Mouse (Mus musculus) CH12.LX (cell line): ENCODE results near the gene Actl11. TPM values are rescaled to one million over a fixed set of nuclear protein-coding genes. Genes with fewer than 3 reads are reported as not detected.

Source experiments
- DNase-seq: peaks from one replicate; pipeline ENCODE4 v3.0.0-alpha.2; 2013; ENCODE audit errors: extremely low read depth
- H3K27ac ChIP-seq: 2 replicates; pipeline ENCODE4 v1.5.1; 2012; ENCODE audit warnings: low read depth, mild to moderate bottlenecking, control low read depth, moderate library complexity; ENCODE audit not compliant: insufficient read depth
- H3K27me3 ChIP-seq: replicated peaks from 2 replicates; pipeline ENCODE3; 2012; ENCODE audit warnings: inconsistent platforms
- H3K36me3 ChIP-seq, 2 experiments: replicated peaks in 1 of 2; 2 replicates each; pipeline versions ENCODE3 to v1.6.1; 2012; ENCODE audit warnings: inconsistent platforms in 1 of 2, low read length in 1 of 2, mild to moderate bottlenecking in 1 of 2, mixed read lengths in 1 of 2, moderate library complexity in 1 of 2; ENCODE audit not compliant: control insufficient read depth in 1 of 2, insufficient read depth in 1 of 2
- H3K4me1 ChIP-seq, 2 experiments: 2 replicates each; pipeline ENCODE4 v1.6.1; 2012; ENCODE audit warnings: inconsistent platforms in 1 of 2, moderate library complexity in 1 of 2; ENCODE audit not compliant: insufficient read depth in 2 of 2, control insufficient read depth in 1 of 2
- H3K4me2 ChIP-seq: 2 replicates; pipeline ENCODE4 v1.6.1; 2012; ENCODE audit warnings: low read depth, mild to moderate bottlenecking, control low read depth; ENCODE audit not compliant: poor library complexity, insufficient read depth, severe bottlenecking
- H3K4me3 ChIP-seq, 3 experiments: fragments of 150-350 bp in 1 of 3; sonication (generic) in 1 of 3; replicated peaks in 1 of 3; 2 replicates each; pipeline versions ENCODE3 to v1.5.1; 2011 to 2012; ENCODE audit warnings: low read depth in 2 of 3, low read length in 2 of 3, mild to moderate bottlenecking in 2 of 3, moderate library complexity in 2 of 3, control low read depth in 1 of 3, improper control_type of control experiment in 1 of 3, inconsistent platforms in 1 of 3, mixed read lengths in 1 of 3; ENCODE audit not compliant: poor library complexity in 1 of 3
- H3K79me2 ChIP-seq: replicated peaks from 2 replicates; pipeline ENCODE4 v1.6.1; 2012; ENCODE audit warnings: mild to moderate bottlenecking, moderate library complexity; ENCODE audit not compliant: control insufficient read depth, poor library complexity, insufficient read depth, severe bottlenecking; ENCODE audit errors: extremely low read depth
- H3K9ac ChIP-seq: 2 replicates; pipeline ENCODE4 v1.6.1; 2012; ENCODE audit warnings: low read depth, mild to moderate bottlenecking, control low read depth, moderate library complexity; ENCODE audit not compliant: insufficient read depth
- H3K9me3 ChIP-seq: replicated peaks from 2 replicates; pipeline ENCODE3; 2012; ENCODE audit warnings: low read length, inconsistent platforms, mixed read lengths
- CHD1 ChIP-seq: IDR thresholded peaks from 2 replicates; pipeline ENCODE4 v1.6.1; 2012; ENCODE audit warnings: low read depth, low read length, improper control_type of control experiment, inconsistent platforms
- CHD2 ChIP-seq: IDR thresholded peaks from 2 replicates; pipeline ENCODE4 v1.6.1; 2011; ENCODE audit warnings: low read length, improper control_type of control experiment
- E2F4 ChIP-seq: IDR thresholded peaks from 2 replicates; pipeline ENCODE4 v1.6.1; 2011; ENCODE audit warnings: low read depth, low read length, improper control_type of control experiment; ENCODE audit not compliant: insufficient replicate concordance
- ELF1 ChIP-seq: IDR thresholded peaks from 2 replicates; pipeline ENCODE4 v1.6.1; 2014; ENCODE audit warnings: low read depth, mild to moderate bottlenecking, inconsistent platforms, low read length, improper control_type of control experiment
- EP300 ChIP-seq: IDR thresholded peaks from 2 replicates; pipeline ENCODE4 v1.6.1; 2011; ENCODE audit warnings: low read length, improper control_type of control experiment
- GABPA ChIP-seq: IDR thresholded peaks from 2 replicates; pipeline ENCODE4 v1.6.1; 2012; ENCODE audit warnings: low read depth, low read length, improper control_type of control experiment, inconsistent platforms; ENCODE audit not compliant: insufficient replicate concordance
- HCFC1 ChIP-seq: IDR thresholded peaks from 2 replicates; pipeline ENCODE4 v1.6.1; 2012; ENCODE audit warnings: low read depth, mild to moderate bottlenecking, inconsistent platforms, low read length, improper control_type of control experiment
- IRF4 ChIP-seq: IDR thresholded peaks from 2 replicates; pipeline ENCODE4 v1.6.1; 2014; ENCODE audit warnings: low read depth, mild to moderate bottlenecking, inconsistent platforms, low read length, improper control_type of control experiment
- JUN ChIP-seq: IDR thresholded peaks from 2 replicates; pipeline ENCODE4 v1.6.1; 2011; ENCODE audit warnings: low read depth, mild to moderate bottlenecking, low read length, improper control_type of control experiment, moderate library complexity; ENCODE audit not compliant: insufficient read depth
- KAT2A ChIP-seq: IDR thresholded peaks from 2 replicates; pipeline ENCODE4 v1.6.1; 2012; ENCODE audit warnings: low read length, improper control_type of control experiment, inconsistent platforms; ENCODE audit not compliant: insufficient replicate concordance
- MAX ChIP-seq: IDR thresholded peaks from 2 replicates; pipeline ENCODE4 v1.6.1; 2011; ENCODE audit warnings: low read length, improper control_type of control experiment
- MAZ ChIP-seq: IDR thresholded peaks from 2 replicates; pipeline ENCODE4 v1.6.1; 2012; ENCODE audit warnings: low read depth, mild to moderate bottlenecking, inconsistent platforms, low read length, improper control_type of control experiment, moderate library complexity
- MXI1 ChIP-seq: IDR thresholded peaks from 2 replicates; pipeline ENCODE4 v1.6.1; 2011; ENCODE audit warnings: mild to moderate bottlenecking, low read depth, low read length, improper control_type of control experiment
- NELFE ChIP-seq: IDR thresholded peaks from 2 replicates; pipeline ENCODE4 v1.6.1; 2011; ENCODE audit warnings: low read depth, low read length, improper control_type of control experiment
- NRF1 ChIP-seq: IDR thresholded peaks from 2 replicates; pipeline ENCODE4 v1.6.1; 2014; ENCODE audit warnings: low read depth, mild to moderate bottlenecking, inconsistent platforms, low read length, improper control_type of control experiment, moderate library complexity
- PAX5 ChIP-seq: IDR thresholded peaks from 2 replicates; pipeline ENCODE4 v1.6.1; 2012; ENCODE audit warnings: low read length, inconsistent platforms, mixed read lengths
- POLR2A ChIP-seq: IDR thresholded peaks from 2 replicates; pipeline ENCODE4 v1.6.1; 2011; ENCODE audit warnings: low read depth, mild to moderate bottlenecking, improper control_type of control experiment, low read length
- POLR2AphosphoS2 ChIP-seq: IDR thresholded peaks from 2 replicates; pipeline ENCODE4 v1.6.1; 2011; ENCODE audit warnings: low read depth, low read length, improper control_type of control experiment
- RCOR1 ChIP-seq: conservative IDR thresholded peaks from 2 replicates; pipeline ENCODE4 v1.6.1; 2012; ENCODE audit warnings: low read depth, mild to moderate bottlenecking, inconsistent platforms, low read length, improper control_type of control experiment
- SIN3A ChIP-seq: IDR thresholded peaks from 2 replicates; pipeline ENCODE4 v1.6.1; 2012; ENCODE audit warnings: low read length, improper control_type of control experiment, inconsistent platforms
- SMC3 ChIP-seq: IDR thresholded peaks from 2 replicates; pipeline ENCODE4 v1.6.1; 2011; ENCODE audit warnings: low read depth, low read length, improper control_type of control experiment
- TBP ChIP-seq: conservative IDR thresholded peaks from 2 replicates; pipeline ENCODE4 v1.6.1; 2011; ENCODE audit warnings: low read depth, low read length, improper control_type of control experiment
- UBTF ChIP-seq: IDR thresholded peaks from 2 replicates; pipeline ENCODE4 v1.6.1; 2012; ENCODE audit warnings: low read depth, mild to moderate bottlenecking, inconsistent platforms, low read length, improper control_type of control experiment, moderate library complexity
- USF1 ChIP-seq: IDR thresholded peaks from 2 replicates; pipeline ENCODE4 v1.6.1; 2014; ENCODE audit warnings: low read depth, mild to moderate bottlenecking, inconsistent platforms, low read length, improper control_type of control experiment
- dilution Hi-C: fragments of 300-500 bp; cut with MboI; formaldehyde crosslinking; loops from 2 replicates; pipeline ENCODE4 v1.14.3; 2020; ENCODE audit warnings: low sequenced_read_pairs; ENCODE audit not compliant: extremely low pct_unique_long_range_greater_than_20kb, extremely low pct_ligation_motif_present
- in situ Hi-C: fragments of 300-500 bp; cut with MboI; formaldehyde crosslinking; loops from 3 replicates; pipeline ENCODE4 v1.14.3; 2019; ENCODE audit warnings: low sequenced_read_pairs, low pct_ligation_motif_present, low pct_unique_long_range_greater_than_20kb, mixed read lengths
- polyA plus RNA-seq: library from polyadenylated mRNA; unstranded; fragments of >175 nt; gene quantifications from 2 replicates; pipeline ENCODE4 v1.2.1, GENCODE M21; 2012; ENCODE audit warnings: low read depth; ENCODE audit not compliant: insufficient read length
- total RNA-seq, 2 experiments: library from RNA; depleted of rRNA; stranded (reverse); fragments of 300-350 nt in 1 of 2; fragments of >200 nt in 1 of 2; gene quantifications; 2 replicates each; pipeline ENCODE4 v1.2.3; 2012 to 2014

Actl11 gene
- not detected in 2 replicates for total RNA-seq (2012; rRNA removed)
- total RNA-seq (2014; rRNA removed) = not detected in 2 replicates
- not detected in 2 replicates for polyA plus RNA-seq

GRCm38 (mm10) chr9:107928169-107928568 lies at the start of gene Actl11:
TSS of gene Actl11 (plus strand) at chr9:107928469.
- dilution Hi-C loops = no loop called here
- no peak within 1 kb of the TSS for H3K9ac ChIP-seq
- in situ Hi-C loops = no loop called here

GRCm38 (mm10) chr9:107880411-107880810 lies 47.9 kb upstream of the Actl11 start:
- dilution Hi-C loops = no loop called here
- no peak for DNase-seq
- no peak overlapping the region for H3K9ac ChIP-seq
- TF ChIP-seq HCFC1 (no peak), USF1 (no peak), UBTF (no peak), CHD2 (no peak), PAX5 (no peak), MAX (no peak), EP300 (no peak), POLR2A (no peak), RCOR1 (no peak), KAT2A (no peak), NELFE (no peak), MXI1 (no peak)
- TF ChIP-seq, all 38 proteins: peak for 0
- H3K79me2 ChIP-seq = no peaks in the 10 kb centered on the region
- H3K4me2 ChIP-seq = no peak overlapping the region
- no peak overlapping the region for H3K4me3 ChIP-seq
- no peaks in the 10 kb centered on the region for H3K9me3 ChIP-seq
- no peaks in the 10 kb centered on the region for H3K36me3 ChIP-seq
- no peak overlapping the region for H3K27ac ChIP-seq
- peaks cover 37% of the 10 kb centered on the region for H3K27me3 ChIP-seq
- no peaks in the 10 kb centered on the region for H3K4me1 ChIP-seq
- in situ Hi-C loops = no loop called here

More at GRCm38 (mm10) chr9:107928169-107928568, at the start of gene Actl11:
- peaks cover 93% of the 10 kb centered on the region for H3K27me3 ChIP-seq
- no peaks in the 10 kb centered on the region for H3K36me3 ChIP-seq
- H3K4me2 ChIP-seq = no peak within 1 kb of the TSS
- no peak within 1 kb of the TSS for H3K4me3 ChIP-seq
- TF ChIP-seq POLR2A = no peak
- TF ChIP-seq TBP = no peak
- no peak for TF ChIP-seq E2F4
- TF ChIP-seq, all 38 proteins: peak for 0
- Histone ChIP-seq H3K9me3 (no peaks in the 10 kb centered on the region), H3K79me2 (no peaks in the 10 kb centered on the region), H3K4me1 (peaks cover 6 to 10% of the 10 kb centered on the region in 2 experiments), H3K27ac (no peak within 1 kb of the TSS)
- no peak for DNase-seq

DNA sequence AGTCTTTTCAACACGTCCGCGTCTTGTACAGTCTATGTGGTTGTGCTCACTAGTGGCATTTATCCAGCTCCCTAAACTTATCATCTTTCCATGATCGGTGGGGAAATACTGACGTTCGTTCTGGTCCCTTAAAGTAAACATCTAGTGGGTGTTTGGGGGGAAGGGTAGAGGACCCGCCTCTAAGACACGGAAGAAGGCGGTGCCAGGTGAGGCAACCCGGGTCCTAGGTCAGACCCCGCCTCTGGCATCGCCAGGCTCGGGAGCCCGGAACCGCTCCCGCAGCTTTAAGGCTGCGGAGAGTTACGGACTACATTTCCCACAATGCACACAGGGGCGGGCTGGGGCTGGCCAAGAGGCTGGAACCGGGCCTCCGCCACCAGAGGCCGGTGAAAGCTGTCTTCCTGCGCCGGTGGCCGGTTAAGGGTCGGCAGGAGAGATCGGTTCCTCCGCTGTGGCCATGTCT lies 40.4 kb upstream of the Actl11 start, which contains the start of gene Mon1a:
TSS of gene Mon1a (plus strand) at position 348 of the 463 bp plus-strand sequence.
- DNase-seq = peak; percentile 93
- Histone ChIP-seq H3K4me1 (peaks cover 0 to 19% of the 10 kb centered on the region in 2 experiments; a peak in 2 of 4 replicates), H3K27me3 (peaks cover 18% of the 10 kb centered on the region), H3K9ac (peak within 1 kb of the TSS; percentile 74), H3K27ac (no peak within 1 kb of the TSS), H3K4me3 (peak within 1 kb of the TSS; percentile 86 to 91 (median 88)), H3K79me2 (0 out of 2 replicates have a peak, but pooled peaks cover 2% of the 10 kb centered on the region), H3K36me3 (peaks cover 0 to 15% of the 10 kb centered on the region in 2 experiments), H3K4me2 (peak within 1 kb of the TSS; percentile 85), H3K9me3 (no peaks in the 10 kb centered on the region)
- dilution Hi-C loops (no loop called here), in situ Hi-C loops (no loop called here)
- TF ChIP-seq HCFC1 = peak; percentile 98
- no peak for TF ChIP-seq NELFE
- no peak for TF ChIP-seq E2F4
- peak; percentile 80 for TF ChIP-seq POLR2A
- TF ChIP-seq ELF1 = peak; percentile 98
- no peak for TF ChIP-seq RCOR1
- TF ChIP-seq GABPA = peak; percentile 44; the same call in 1 of the 2 replicates
- peak; percentile 97 for TF ChIP-seq SIN3A
- TF ChIP-seq CHD2 = peak; percentile 77
- peak; percentile 57 for TF ChIP-seq NRF1
- no peak for TF ChIP-seq JUN
- TF ChIP-seq CHD1 = no peak
- no peak for TF ChIP-seq MXI1
- 0 out of 2 replicates have a peak, but pooled peaks have one; percentile 47 for TF ChIP-seq UBTF
- peak; percentile 87 for TF ChIP-seq MAZ
- TF ChIP-seq SMC3 = no peak
- 0 out of 2 replicates have a peak, but pooled peaks have one; percentile 43 for TF ChIP-seq POLR2AphosphoS2
- TF ChIP-seq IRF4 = no peak; the same call in 1 of the 2 replicates
- peak; percentile 92; the same call in 1 of the 2 replicates for TF ChIP-seq KAT2A
